Mouse (Mus musculus): ENCODE measurements around the gene Hbs1l.

DNA sequence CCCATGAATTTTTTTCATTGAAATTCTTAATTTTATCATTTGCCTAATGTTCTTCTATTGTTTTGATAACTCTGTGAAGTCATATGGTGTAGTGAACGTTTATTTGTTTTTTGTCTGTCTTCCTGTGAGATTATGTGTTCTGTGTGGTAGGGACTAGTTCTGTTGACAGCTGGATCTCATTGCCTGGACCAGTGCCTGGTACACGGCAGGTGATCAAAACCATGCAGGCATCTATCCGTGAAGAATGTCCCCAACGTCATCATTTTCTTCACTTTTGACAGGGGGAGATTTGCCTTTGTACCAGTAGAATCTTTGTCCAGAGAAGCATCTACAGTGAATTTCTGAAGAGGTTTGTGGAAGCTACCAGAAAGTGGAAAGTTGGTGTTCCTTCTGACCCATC lies 95.5 kb downstream of the Hbs1l start:
- TF ChIP-seq FLI1 (IDR thresholded peaks at IDR 0.05; ENCODE audit: low read length) (no peak), GATA1 (IDR thresholded peaks at IDR 0.05; ENCODE audit: borderline replicate concordance, low read length) (no peak)

Data from megakaryocyte, embryonic 14.5 days (primary cell).